Mouse (Mus musculus) cerebellum, adult 2 months (tissue): ENCODE results near the gene Ank2.

Source experiments
- CTCF ChIP-seq: fragments of 200-500 bp; IDR thresholded peaks from 2 replicates; pipeline ENCODE4 v1.5.1; 2011; ENCODE audit warnings: low read depth, mild to moderate bottlenecking, control low read depth, low read length, moderate library complexity, borderline replicate concordance; ENCODE audit not compliant: insufficient read depth
- POLR2A ChIP-seq: fragments of 200-500 bp; IDR thresholded peaks from 2 replicates; pipeline ENCODE4 v1.6.1; 2011; ENCODE audit warnings: low read length, control low read depth, borderline replicate concordance; ENCODE audit not compliant: insufficient read depth

GRCm38 (mm10) chr3:126944838-126945237, 554.3 kb downstream of the Ank2 start:
- no peak for TF ChIP-seq CTCF
- no peak for TF ChIP-seq POLR2A
